Mouse (Mus musculus) limb, embryonic 14.5 days (tissue): ENCODE results near the gene Phgdh. TPM values are rescaled to one million over a fixed set of nuclear protein-coding genes. Genes with fewer than 3 reads are reported as not detected.

Experiments used
- ATAC-seq: fragments of 200-750 bp; cut with Nextera tagmentation; 2 replicates; pipeline ENCODE4 v1.8.0; 2017; ENCODE audit warnings: low read depth, moderate number of reproducible peaks, moderate TSS enrichment; ENCODE audit not compliant: low FRiP score
- DNase-seq: peaks from one replicate; pipeline ENCODE4 v3.0.0-alpha.2; 2015; ENCODE audit warnings: low spot score
- H3K27ac ChIP-seq: fragments of 300-500 bp; sonication (generic); replicated peaks from 2 replicates; pipeline ENCODE4 v1.5.1; 2014; ENCODE audit warnings: low read depth, mild to moderate bottlenecking, low read length, moderate library complexity, mixed read lengths
- H3K27me3 ChIP-seq: fragments of 300-500 bp; sonication (generic); 2 replicates; pipeline ENCODE4 v1.6.1; 2014; ENCODE audit warnings: low read length, mixed read lengths; ENCODE audit not compliant: control insufficient read depth, insufficient read depth
- H3K36me3 ChIP-seq: fragments of 300-500 bp; sonication (generic); 2 replicates; pipeline ENCODE4 v1.6.1; 2014; ENCODE audit warnings: mild to moderate bottlenecking, low read length, moderate library complexity, mixed read lengths; ENCODE audit not compliant: control insufficient read depth, insufficient read depth
- H3K4me1 ChIP-seq: fragments of 300-500 bp; sonication (generic); 2 replicates; pipeline ENCODE4 v1.6.1; 2014; ENCODE audit warnings: antibody characterized with exemption, low read length, mixed read lengths; ENCODE audit not compliant: control insufficient read depth, insufficient read depth
- H3K4me2 ChIP-seq: fragments of 300-500 bp; sonication (generic); replicated peaks from 2 replicates; pipeline ENCODE4 v1.6.1; 2014; ENCODE audit warnings: low read depth, mild to moderate bottlenecking, low read length, moderate library complexity; ENCODE audit not compliant: severe bottlenecking
- H3K4me3 ChIP-seq: fragments of 300-500 bp; sonication (generic); replicated peaks from 2 replicates; pipeline ENCODE4 v1.5.1; 2014; ENCODE audit warnings: low read length
- H3K9ac ChIP-seq: fragments of 300-500 bp; sonication (generic); 2 replicates; pipeline ENCODE4 v1.6.1; 2014; ENCODE audit warnings: mild to moderate bottlenecking, low read depth, low read length, moderate library complexity; ENCODE audit not compliant: severe bottlenecking
- H3K9me3 ChIP-seq: fragments of 300-500 bp; sonication (generic); 2 replicates; pipeline ENCODE4 v1.6.1; 2016; ENCODE audit warnings: low read length; ENCODE audit not compliant: control insufficient read depth
- POLR2A ChIP-seq: fragments of 200-500 bp; IDR thresholded peaks from 2 replicates; pipeline ENCODE4 v1.8.0; 2012; ENCODE audit warnings: inconsistent platforms, mild to moderate bottlenecking, moderate library complexity, borderline replicate concordance; ENCODE audit not compliant: insufficient read depth, insufficient read length; ENCODE audit errors: extremely low read depth
- WGBS: fragments of 180-500 bp; shearing (Covaris S2); extraction: QIAGEN DNeasy Blood & Tissue Kit; methylation state at CpG from one replicate; pipeline ENCODE4 v1.1.7; 2014; 5-methylcytosine and 5-hydroxymethylcytosine counted together
- polyA plus RNA-seq, 2 experiments: library from polyadenylated mRNA; depleted of rRNA in 1 of 2; stranded (reverse) in 1 of 2; unstranded in 1 of 2; fragments of >200 nt; fragmentation: Nextera tagmentation in 1 of 2; extraction: Ambion mirVana in 1 of 2; gene quantifications; 2 replicates each; pipeline versions ENCODE4 v1.2.1 to v1.2.3; 2012 to 2014

Gene Phgdh
- polyA plus RNA-seq, 2 experiments: 135 to 219 TPM

DNA sequence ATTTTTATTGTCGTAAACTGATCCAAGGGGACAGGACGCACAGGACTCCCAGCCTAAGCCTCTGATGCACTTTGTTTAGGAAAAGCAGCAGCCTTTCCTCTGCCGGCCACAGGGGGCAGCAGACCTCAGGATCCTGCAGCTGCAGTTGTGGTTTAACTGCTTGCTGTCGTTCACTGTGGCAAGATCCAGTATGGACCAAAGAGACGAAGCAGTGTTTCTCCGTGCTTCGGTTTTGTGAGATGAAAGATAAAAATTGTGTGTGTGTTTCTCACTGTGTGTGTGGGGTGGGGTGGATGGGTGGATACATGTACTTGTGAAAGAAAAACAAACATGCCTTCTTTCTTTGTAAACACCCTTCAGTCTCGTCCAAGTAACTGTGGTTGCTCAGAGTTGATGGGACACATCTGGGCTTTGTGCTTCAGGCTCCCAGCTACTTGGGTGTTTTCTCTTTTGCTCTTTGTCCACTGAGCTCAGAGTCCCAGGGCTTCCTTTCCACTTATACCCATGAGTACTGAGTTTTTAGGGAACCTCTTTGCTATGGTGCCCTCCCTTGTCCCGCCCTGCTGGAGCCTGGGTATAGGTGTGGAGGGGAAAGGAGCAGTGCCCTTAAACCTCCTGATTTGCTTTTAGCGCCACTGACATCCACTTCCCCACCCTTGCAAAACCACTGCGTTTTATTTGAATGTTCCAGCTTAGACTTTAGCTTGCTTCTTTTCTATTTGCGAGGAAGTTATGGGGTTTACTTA lies 58.7 kb downstream of the Phgdh start:
- Histone ChIP-seq H3K4me2 (no peak overlapping the region; the same call in 1 of the 2 replicates), H3K9me3 (no peaks in the 10 kb centered on the region), H3K27ac (no peak overlapping the region), H3K4me3 (no peak overlapping the region), H3K27me3 (no peaks in the 10 kb centered on the region), H3K36me3 (no peaks in the 10 kb centered on the region), H3K4me1 (peaks cover 5% of the 10 kb centered on the region), H3K9ac (no peak overlapping the region)
- ATAC-seq (peak; percentile 67; the same call in 1 of the 2 replicates), DNase-seq (peak; percentile 76)
- TF ChIP-seq POLR2A: no peak
- WGBS: 40% methylated on average over 12 of the region's 12 CpGs

DNA sequence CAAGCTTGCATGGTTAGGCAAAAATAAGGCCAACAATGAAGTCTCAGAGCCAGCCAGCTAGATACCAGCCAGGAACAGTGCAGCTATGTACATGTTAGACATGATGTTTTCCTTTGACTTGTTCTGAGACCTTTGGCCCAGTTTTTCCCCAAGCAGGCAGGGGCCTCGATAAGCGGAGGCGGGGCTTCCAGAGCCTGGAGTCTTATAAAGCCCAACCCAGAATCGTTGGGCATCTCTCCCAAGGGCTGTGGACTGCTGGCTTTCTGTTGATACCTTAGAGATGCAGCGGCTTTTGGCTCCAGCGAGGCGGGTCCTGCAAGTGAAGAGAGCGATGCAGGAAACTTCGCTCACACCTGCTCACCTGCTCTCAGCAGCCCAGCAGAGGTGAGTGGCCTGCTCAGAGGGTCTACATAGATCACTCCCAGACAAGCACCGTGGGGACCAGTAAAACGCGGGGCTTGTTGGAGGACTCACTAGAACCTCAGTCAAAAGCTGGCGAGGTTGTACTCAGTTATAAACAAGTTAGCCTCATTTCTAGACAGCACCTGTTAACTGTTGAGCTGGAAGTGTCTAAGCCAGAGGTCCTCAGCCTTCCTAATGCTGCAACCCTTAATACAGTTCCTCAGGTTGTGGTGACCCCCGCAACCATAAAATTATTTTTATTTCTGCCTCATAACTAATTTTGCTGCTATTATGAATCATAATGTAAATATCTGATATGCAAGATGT lies 59.4 kb downstream of the Phgdh start, which contains the start of gene Hmgcs2:
TSS of gene Hmgcs2 (plus strand) at position 232 of the 729 bp plus-strand sequence.
- H3K9ac ChIP-seq: no peak within 1 kb of the TSS
- H3K4me1 ChIP-seq: peaks cover 5% of the 10 kb centered on the region
- no peaks in the 10 kb centered on the region for H3K36me3 ChIP-seq
- H3K27ac ChIP-seq: no peak within 1 kb of the TSS
- no peaks in the 10 kb centered on the region for H3K9me3 ChIP-seq
- H3K4me3 ChIP-seq: no peak within 1 kb of the TSS
- no peaks in the 10 kb centered on the region for H3K27me3 ChIP-seq
- DNase-seq: peak; percentile 18
- 53% methylated on average over 14 of the region's 14 CpGs for whole genome bisulfite sequencing
- TF ChIP-seq POLR2A: no peak
- H3K4me2 ChIP-seq: peak within 1 kb of the TSS; percentile 6; the same call in 1 of the 2 replicates
- ATAC-seq: 0 out of 2 replicates have a peak, but pooled peaks have one; percentile 12

- Histone ChIP-seq H3K27me3 (no peaks in the 10 kb centered on the region), H3K4me1 (peaks cover 5% of the 10 kb centered on the region), H3K36me3 (no peaks in the 10 kb centered on the region), H3K27ac (no peak overlapping the region), H3K9ac (no peak overlapping the region), H3K9me3 (no peaks in the 10 kb centered on the region), H3K4me2 (no peak overlapping the region), H3K4me3 (no peak overlapping the region)
- 51% methylated on average over 4 of the region's 4 CpGs for WGBS
- no peak for TF ChIP-seq POLR2A
- DNase-seq: no peak
- no peak for ATAC-seq
These were observed 60.1 kb downstream of the Phgdh start for GRCm38 (mm10) chr3:98279682-98280081.

DNA sequence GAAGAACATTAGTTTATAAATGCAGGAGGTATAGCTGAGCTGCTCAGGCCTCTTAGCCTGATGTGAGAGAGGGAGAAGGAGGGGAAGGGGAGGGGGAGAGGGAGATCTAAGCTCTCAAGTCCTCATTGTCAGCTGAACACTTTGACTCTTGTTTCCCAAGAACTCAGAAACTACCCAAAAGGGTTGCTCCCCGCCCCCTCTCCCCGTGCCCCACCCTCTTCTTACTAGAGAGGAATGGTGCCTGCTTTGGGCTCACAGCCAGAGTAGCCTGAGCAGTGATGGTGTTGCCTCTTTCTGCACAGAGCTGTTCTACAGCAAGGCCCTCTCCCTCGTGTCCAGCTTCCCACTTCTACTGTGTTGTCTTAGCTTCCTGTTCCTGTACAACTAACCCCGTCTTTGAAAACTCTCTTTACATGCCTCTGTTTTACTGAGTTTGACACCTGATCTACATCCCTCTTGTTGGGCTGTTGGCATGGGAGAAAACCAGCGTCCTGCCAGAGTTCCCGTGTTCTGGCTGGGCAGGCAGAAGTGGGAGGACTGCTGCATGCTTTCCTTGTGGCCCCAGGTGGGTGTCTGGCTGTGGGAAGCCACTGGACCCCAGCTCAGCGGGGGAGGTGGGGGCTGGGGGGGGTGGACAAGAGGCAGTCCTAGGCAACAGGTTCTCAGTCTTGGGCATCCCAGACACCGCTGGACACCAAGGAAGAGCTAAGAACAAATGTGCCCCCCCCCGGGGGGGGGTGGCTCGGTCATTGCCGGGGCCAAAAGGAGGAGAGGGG lies 66.0 kb downstream of the Phgdh start:
- H3K36me3 ChIP-seq: no peaks in the 10 kb centered on the region
- DNase-seq: no peak
- H3K4me3 ChIP-seq: no peak overlapping the region
- no peak overlapping the region for H3K9ac ChIP-seq
- no peak for ATAC-seq
- 54% methylated on average over 11 of the region's 11 CpGs for WGBS
- H3K27ac ChIP-seq: no peak overlapping the region
- H3K4me2 ChIP-seq: no peak overlapping the region
- H3K9me3 ChIP-seq: no peaks in the 10 kb centered on the region
- peaks cover 4% of the 10 kb centered on the region; the same call in 1 of the 2 replicates for H3K4me1 ChIP-seq
- no peaks in the 10 kb centered on the region for H3K27me3 ChIP-seq
- no peak for TF ChIP-seq POLR2A

DNA sequence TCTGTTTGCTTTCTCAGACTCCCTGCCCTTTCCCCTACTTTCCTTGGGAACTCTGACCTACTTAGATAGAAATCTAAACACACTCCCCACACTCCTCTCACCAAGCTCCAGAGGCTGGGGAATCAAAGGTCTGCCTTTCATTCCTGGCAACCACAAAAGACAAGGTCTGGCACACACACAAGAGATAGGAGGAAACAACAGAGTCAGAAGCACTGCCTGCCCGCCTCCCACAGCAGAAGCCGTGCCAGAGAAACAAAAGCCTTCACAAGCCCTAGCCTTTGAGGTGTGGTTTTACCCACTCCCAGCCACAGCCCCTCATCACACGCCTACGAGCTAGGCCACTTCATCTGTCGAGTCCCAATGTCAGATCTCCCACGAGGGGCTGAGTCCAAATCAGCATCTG lies 72.5 kb downstream of the Phgdh start:
- no peak overlapping the region for H3K4me2 ChIP-seq

More for the DNA sequence above, 72.5 kb downstream of the Phgdh start:
- H3K27me3 ChIP-seq: no peaks in the 10 kb centered on the region
- no peak overlapping the region for H3K9ac ChIP-seq
- ATAC-seq (no peak), DNase-seq (no peak)
- H3K36me3 ChIP-seq: no peaks in the 10 kb centered on the region
- no peaks in the 10 kb centered on the region for H3K9me3 ChIP-seq
- no peaks in the 10 kb centered on the region for H3K4me1 ChIP-seq
- WGBS: 50% methylated on average over 6 of the region's 6 CpGs
- H3K27ac ChIP-seq: no peak overlapping the region
- H3K4me3 ChIP-seq: no peak overlapping the region
- no peak for TF ChIP-seq POLR2A

Other genes with a start within 250 kb of the Phgdh start
- 0.03 TPM in 1 of 2 replicates, not detected in the other for gene Adam30, start 179.4 kb downstream of the Phgdh start, polyA plus RNA-seq (2012; rRNA removed)
- gene Adam30, start 179.4 kb downstream of the Phgdh start, polyA plus RNA-seq (2014; fragmentation: Nextera tagmentation; extraction: Ambion mirVana): not detected in 2 replicates
- gene Reg4, start 117.8 kb downstream of the Phgdh start, polyA plus RNA-seq (2012; rRNA removed): not detected in 2 replicates
- not detected in 2 replicates for gene Reg4, start 117.8 kb downstream of the Phgdh start, polyA plus RNA-seq (2014; fragmentation: Nextera tagmentation; extraction: Ambion mirVana)
- 0.82 and 0.91 TPM in 2 replicates for gene Hmgcs2, start 59.6 kb downstream of the Phgdh start, polyA plus RNA-seq (2012; rRNA removed)
- 1.4 and 2.5 TPM in 2 replicates for gene Hmgcs2, start 59.6 kb downstream of the Phgdh start, polyA plus RNA-seq (2014; fragmentation: Nextera tagmentation; extraction: Ambion mirVana)
- 6.4 and 7.7 TPM in 2 replicates for gene Zfp697, start 42.5 kb upstream of the Phgdh start, polyA plus RNA-seq (2012; rRNA removed)
- gene Zfp697, start 42.5 kb upstream of the Phgdh start, polyA plus RNA-seq (2014; fragmentation: Nextera tagmentation; extraction: Ambion mirVana): 8.6 and 8.9 TPM in 2 replicates
- gene Gm4450, start 117.1 kb upstream of the Phgdh start, polyA plus RNA-seq (2012; rRNA removed): not detected in 2 replicates
- gene Gm4450, start 117.1 kb upstream of the Phgdh start, polyA plus RNA-seq (2014; fragmentation: Nextera tagmentation; extraction: Ambion mirVana): not detected in 2 replicates
- not detected in 2 replicates for gene Hsd3b4, start 170.5 kb upstream of the Phgdh start, polyA plus RNA-seq (2012; rRNA removed)
- not detected in 2 replicates for gene Hsd3b4, start 170.5 kb upstream of the Phgdh start, polyA plus RNA-seq (2014; fragmentation: Nextera tagmentation; extraction: Ambion mirVana)
- gene Gm10681, start 248.8 kb upstream of the Phgdh start, polyA plus RNA-seq (2012; rRNA removed): not detected in 2 replicates
- not detected in 2 replicates for gene Gm10681, start 248.8 kb upstream of the Phgdh start, polyA plus RNA-seq (2014; fragmentation: Nextera tagmentation; extraction: Ambion mirVana)